Mouse (Mus musculus): ENCODE measurements around the gene Slc25a33. TPM values are rescaled to one million over a fixed set of nuclear protein-coding genes. Genes with fewer than 3 reads are reported as not detected.
A peak's percentile ranks its signal among the peaks of the same experiment; 100 is the strongest.

Slc25a33 gene
- polyA plus RNA-seq, 1 experiment: 43.7 TPM

DNA sequence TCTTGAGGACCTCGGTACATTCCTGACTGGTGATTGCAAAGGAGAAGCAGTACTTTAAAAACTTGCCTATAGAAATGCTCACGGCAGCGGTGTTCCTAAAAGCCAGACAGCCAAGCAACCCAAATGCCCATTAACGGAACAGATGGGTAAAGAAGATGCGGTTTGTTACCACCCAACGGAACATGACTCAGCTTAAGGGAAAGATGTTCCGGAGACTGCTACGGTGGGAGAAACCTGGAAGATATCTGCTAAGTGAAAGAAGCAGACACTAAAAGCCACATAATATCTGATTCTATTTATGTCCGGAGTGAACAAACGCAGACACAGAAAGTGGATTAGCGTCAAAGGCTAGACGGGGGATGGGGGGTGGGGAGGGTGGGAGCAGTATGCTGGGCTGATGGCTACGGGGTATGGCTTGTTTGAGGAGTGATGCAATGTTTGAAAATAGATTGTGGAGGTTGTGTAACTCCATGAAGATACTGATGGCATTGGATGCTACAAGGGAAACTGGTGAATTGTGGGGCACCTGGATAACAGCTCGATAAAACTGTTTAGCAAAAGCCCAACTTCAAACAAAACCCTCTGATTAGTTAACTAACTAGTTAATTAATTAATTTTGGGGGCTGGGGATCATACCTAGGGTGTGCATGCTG is 22.6 kb upstream of the Slc25a33 start:
- peak overlapping the region; percentile 32 for H3K27ac ChIP-seq (ENCODE audit: insufficient read depth, low read length)
- TF ChIP-seq CTCF (IDR thresholded peaks at IDR 0.05; ENCODE audit: extremely low read depth, insufficient read depth, low read length): no peak
- TF ChIP-seq POLR2A (IDR thresholded peaks at IDR 0.05; ENCODE audit: extremely low read depth, insufficient read depth, low read length): no peak
- H3K4me3 ChIP-seq (ENCODE audit: insufficient read depth, low read length): no peak overlapping the region
- peaks cover 8% of the 10 kb centered on the region for H3K4me1 ChIP-seq (ENCODE audit: control insufficient read depth, insufficient read depth, low read length)

DNA sequence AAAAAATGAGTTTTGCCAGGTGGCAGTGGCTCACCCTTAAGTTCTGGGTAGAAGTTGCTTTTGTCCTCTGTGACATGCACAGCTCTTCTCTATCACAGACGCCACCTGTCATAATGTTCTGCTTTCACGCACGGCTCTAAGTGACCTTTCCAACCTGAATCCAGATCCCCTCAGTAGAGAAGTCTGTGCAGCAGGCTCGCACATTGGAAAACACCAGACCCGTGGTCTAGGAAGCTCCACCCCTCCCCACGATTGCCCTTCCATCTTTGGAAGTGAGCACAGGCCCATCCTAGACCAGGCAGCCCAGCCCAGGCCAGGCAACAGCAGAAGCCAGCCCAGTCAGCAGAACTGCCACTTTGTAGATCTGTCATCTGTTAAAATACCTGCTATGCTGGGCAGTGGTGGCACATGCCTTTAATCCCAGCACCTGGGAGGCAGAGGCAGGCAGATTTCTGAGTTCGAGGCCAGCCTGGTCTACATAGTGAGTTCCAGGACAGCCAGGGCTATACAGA is 20.9 kb upstream of the Slc25a33 start:
- TF ChIP-seq CTCF (IDR thresholded peaks at IDR 0.05; ENCODE audit: extremely low read depth, insufficient read depth, low read length) (no peak), POLR2A (IDR thresholded peaks at IDR 0.05; ENCODE audit: extremely low read depth, insufficient read depth, low read length) (no peak)
- peaks cover 8% of the 10 kb centered on the region for H3K4me1 ChIP-seq (ENCODE audit: control insufficient read depth, insufficient read depth, low read length)
- no peak overlapping the region for H3K27ac ChIP-seq (ENCODE audit: insufficient read depth, low read length)
- H3K4me3 ChIP-seq (ENCODE audit: insufficient read depth, low read length): no peak overlapping the region

DNA sequence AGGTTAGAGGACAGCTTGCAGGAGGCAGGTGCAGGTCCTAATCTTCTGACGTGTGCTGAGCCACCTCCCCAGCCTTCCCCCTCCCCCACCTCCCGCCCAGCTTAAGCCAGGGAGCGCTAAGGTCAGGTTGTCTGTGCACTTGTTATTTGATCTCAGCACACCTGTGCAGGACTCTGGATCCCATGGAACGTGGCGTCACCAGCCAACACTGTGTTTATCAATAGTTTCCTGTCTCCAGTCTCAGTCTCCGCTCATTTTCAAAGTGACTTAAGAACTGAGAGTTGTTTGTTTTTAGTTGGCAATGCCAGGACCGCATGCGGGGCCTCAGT is 19.9 kb upstream of the Slc25a33 start:
- Histone ChIP-seq H3K4me1 (ENCODE audit: control insufficient read depth, insufficient read depth, low read length) (peaks cover 8% of the 10 kb centered on the region), H3K27ac (ENCODE audit: insufficient read depth, low read length) (no peak overlapping the region), H3K4me3 (ENCODE audit: insufficient read depth, low read length) (no peak overlapping the region)
- TF ChIP-seq CTCF (IDR thresholded peaks at IDR 0.05; ENCODE audit: extremely low read depth, insufficient read depth, low read length): no peak

DNA sequence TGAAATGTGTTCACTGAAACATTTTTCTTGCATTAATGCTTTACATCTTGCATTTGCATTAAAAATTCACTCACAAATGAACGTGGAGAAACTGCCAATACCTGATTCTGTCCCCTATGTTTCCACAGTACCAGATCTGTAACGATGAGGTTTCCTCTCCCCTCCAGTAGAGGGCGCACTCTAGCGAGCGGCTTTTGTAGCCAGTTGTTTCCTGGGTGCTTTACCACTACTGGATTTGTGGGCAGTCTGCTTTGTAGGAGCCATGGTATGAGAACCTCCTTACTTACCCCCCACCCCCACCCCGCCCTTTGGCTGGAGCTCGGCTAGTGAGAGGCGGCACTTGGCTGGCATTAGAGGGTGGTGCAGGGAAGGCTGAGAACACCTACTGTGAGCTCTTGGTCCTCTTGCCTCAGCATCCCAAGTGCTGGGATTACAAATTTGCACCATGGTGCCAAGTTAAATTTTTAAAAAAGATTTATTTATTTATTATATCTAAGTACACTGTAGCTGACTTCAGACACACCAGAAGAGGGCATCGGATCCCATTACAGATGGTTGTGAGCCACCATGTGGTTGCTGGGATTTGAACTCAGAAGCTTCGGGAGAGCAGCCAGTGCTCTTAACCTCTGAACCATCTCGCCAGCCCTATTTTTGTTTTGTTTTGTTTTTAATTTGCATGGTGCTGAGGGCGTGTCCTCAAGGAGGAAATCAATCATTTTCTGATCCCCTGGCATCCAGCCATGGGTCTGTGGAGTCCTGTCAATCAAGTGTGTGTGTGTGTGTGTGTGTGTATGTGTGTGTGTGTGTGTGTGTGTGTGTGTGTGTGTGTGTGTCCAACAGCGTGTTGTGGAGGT is 19.3 kb upstream of the Slc25a33 start:
- TF ChIP-seq CTCF (IDR thresholded peaks at IDR 0.05; ENCODE audit: extremely low read depth, insufficient read depth, low read length): peak; percentile 46
- TF ChIP-seq POLR2A (IDR thresholded peaks at IDR 0.05; ENCODE audit: extremely low read depth, insufficient read depth, low read length): no peak
- Histone ChIP-seq H3K4me3 (ENCODE audit: insufficient read depth, low read length) (no peak overlapping the region), H3K27ac (ENCODE audit: insufficient read depth, low read length) (no peak overlapping the region), H3K4me1 (ENCODE audit: control insufficient read depth, insufficient read depth, low read length) (peaks cover 5% of the 10 kb centered on the region; the same call in 1 of the 2 replicates)

DNA sequence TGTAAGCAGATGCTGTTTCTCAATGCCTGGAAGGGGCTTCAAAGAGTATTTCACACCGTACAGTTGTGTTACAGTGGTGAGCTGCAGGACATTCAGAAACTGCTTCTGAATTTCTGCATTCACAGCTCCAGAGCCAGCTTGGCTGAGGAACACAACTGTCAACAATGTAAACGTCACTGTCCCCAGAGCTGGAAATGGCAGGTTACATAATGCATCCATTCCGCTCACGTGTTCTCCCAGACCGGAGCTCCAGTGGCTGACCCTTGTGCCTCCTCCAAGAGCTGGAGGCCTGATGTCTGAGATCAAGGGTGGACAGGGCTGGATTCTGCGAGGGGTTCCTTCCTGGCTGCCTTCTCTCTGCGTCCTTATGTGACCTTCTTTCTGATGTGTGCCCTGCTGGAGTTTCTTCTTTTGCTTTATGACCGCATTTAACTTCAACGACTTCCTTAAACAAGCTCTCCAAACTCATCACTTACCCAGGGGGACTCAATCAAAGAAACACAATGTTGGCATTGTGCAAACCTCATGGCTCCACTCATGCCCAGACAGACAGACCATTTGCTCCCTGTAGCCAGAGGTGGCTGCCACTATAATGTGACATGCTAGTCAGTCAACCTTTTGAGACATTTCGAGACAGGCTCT is 18.2 kb upstream of the Slc25a33 start:
- Histone ChIP-seq H3K4me3 (ENCODE audit: insufficient read depth, low read length) (no peak overlapping the region), H3K27ac (ENCODE audit: insufficient read depth, low read length) (peak overlapping the region; percentile 57), H3K4me1 (ENCODE audit: control insufficient read depth, insufficient read depth, low read length) (peaks cover 3% of the 10 kb centered on the region; the same call in 1 of the 2 replicates)
- TF ChIP-seq CTCF (IDR thresholded peaks at IDR 0.05; ENCODE audit: extremely low read depth, insufficient read depth, low read length): no peak
- no peak for TF ChIP-seq POLR2A (IDR thresholded peaks at IDR 0.05; ENCODE audit: extremely low read depth, insufficient read depth, low read length)

DNA sequence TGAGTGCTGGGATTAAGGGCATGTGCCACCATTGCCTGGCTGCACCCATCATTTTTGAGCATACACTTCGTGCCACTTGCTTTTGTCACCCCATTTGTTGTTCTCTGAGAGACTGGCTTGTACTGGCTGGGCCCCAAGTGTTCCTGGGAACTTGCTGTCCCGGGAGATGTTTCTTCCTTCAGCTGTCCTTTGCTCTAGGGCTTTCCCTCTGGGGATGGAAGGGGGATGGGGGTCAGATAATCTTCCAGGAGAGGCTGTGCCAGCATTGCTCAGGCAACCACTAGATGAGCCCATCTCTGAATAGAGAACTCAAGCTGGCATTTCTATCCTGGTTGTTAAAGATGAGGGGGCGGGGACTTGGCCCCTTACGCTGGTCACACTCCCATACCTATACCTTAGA is 17.4 kb upstream of the Slc25a33 start:
- no peak for TF ChIP-seq CTCF (IDR thresholded peaks at IDR 0.05; ENCODE audit: extremely low read depth, insufficient read depth, low read length)
- no peak for TF ChIP-seq POLR2A (IDR thresholded peaks at IDR 0.05; ENCODE audit: extremely low read depth, insufficient read depth, low read length)
- Histone ChIP-seq H3K4me3 (ENCODE audit: insufficient read depth, low read length) (no peak overlapping the region), H3K27ac (ENCODE audit: insufficient read depth, low read length) (peak overlapping the region; percentile 57; the same call in 1 of the 2 replicates)

DNA sequence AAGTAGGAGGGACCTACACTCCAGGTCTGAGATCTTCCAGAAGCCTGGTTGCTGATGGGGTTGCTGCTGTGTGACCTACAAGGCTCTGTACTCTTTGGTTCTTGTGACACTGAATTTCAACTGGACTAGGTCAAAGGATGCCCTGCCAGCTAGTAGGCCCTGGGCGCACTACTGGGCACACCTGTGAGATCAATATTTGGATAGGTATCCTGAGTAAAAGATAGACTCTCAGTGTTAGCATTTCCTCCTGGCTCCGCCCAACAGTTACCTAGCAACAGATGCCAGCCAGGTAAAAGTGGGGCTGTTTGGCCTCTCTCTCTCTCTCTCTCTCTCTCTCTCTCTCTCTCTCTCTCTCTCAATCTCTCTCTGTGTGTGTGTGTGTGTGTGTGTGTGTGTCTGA is 16.9 kb upstream of the Slc25a33 start:
- no peak for TF ChIP-seq POLR2A (IDR thresholded peaks at IDR 0.05; ENCODE audit: extremely low read depth, insufficient read depth, low read length)
- no peak for TF ChIP-seq CTCF (IDR thresholded peaks at IDR 0.05; ENCODE audit: extremely low read depth, insufficient read depth, low read length)
- no peak overlapping the region for H3K27ac ChIP-seq (ENCODE audit: insufficient read depth, low read length)
- peaks cover 3% of the 10 kb centered on the region; the same call in 1 of the 2 replicates for H3K4me1 ChIP-seq (ENCODE audit: control insufficient read depth, insufficient read depth, low read length)
- H3K4me3 ChIP-seq (ENCODE audit: insufficient read depth, low read length): no peak overlapping the region

More for the DNA sequence above, 17.4 kb upstream of the Slc25a33 start:
- peaks cover 3% of the 10 kb centered on the region; the same call in 1 of the 2 replicates for H3K4me1 ChIP-seq (ENCODE audit: control insufficient read depth, insufficient read depth, low read length)

DNA sequence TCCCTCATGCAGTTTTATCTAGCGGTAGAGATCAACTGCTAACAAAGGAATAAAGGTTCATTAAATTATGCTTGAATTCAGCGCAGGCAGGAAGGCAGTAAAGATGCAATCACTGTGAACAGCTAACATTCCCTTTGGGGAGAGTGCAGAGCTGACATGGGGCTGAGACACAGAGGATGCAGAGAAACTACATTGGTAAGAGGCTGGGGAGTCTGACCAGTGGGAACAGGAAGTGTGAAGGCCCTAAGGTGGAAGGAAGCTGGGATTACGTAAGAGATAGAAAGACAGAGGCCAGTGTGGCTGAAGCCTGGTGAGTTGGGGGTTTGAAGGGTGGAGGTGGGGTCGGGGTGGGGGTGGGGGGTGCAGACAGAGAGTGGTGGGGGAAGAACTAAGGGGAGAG is 16.5 kb upstream of the Slc25a33 start:
- TF ChIP-seq POLR2A (IDR thresholded peaks at IDR 0.05; ENCODE audit: extremely low read depth, insufficient read depth, low read length) (no peak), CTCF (IDR thresholded peaks at IDR 0.05; ENCODE audit: extremely low read depth, insufficient read depth, low read length) (no peak)

DNA sequence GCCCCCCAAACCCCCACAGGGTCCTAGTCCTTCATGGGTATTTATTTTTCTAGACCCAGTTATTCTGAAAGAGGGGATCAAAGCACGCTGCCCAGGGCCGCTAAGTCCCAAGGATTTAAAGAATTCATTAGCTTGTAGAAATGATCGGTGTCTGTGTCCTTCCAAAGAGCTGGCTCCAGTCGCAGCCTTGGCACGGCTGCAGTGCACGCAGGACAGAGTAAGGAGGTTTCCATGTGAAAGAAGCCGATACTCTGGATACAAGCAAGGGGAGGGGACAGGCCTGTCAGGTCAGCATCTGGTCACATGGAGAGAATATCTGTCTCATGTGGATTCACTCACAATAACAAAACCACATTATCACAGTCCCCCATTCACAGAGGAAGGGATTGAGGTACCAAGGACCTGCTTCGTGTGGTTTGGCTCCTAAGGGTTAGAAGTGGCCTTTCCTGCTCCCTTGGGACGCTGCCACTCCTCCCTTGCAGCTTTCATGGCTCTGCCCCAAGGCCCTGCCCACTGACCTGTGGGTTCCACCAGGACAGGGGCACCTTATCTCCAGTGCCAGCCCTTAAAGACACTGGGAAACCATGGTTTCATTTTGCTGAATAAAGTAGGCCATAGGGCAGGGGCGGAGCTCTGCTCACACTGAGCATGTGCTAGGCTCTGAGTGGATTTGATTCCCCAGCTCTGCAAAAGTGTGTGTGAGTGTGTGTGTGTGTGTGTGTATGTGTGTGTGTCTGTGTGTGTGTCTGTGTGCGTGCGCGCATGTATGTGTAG is 15.5 kb upstream of the Slc25a33 start:
- H3K4me1 ChIP-seq (ENCODE audit: control insufficient read depth, insufficient read depth, low read length): peaks cover 3% of the 10 kb centered on the region; the same call in 1 of the 2 replicates
- no peak overlapping the region for H3K27ac ChIP-seq (ENCODE audit: insufficient read depth, low read length)
- no peak overlapping the region for H3K4me3 ChIP-seq (ENCODE audit: insufficient read depth, low read length)
- TF ChIP-seq POLR2A (IDR thresholded peaks at IDR 0.05; ENCODE audit: extremely low read depth, insufficient read depth, low read length) (no peak), CTCF (IDR thresholded peaks at IDR 0.05; ENCODE audit: extremely low read depth, insufficient read depth, low read length) (no peak)

More for the DNA sequence above, 16.5 kb upstream of the Slc25a33 start:
- Histone ChIP-seq H3K4me1 (ENCODE audit: control insufficient read depth, insufficient read depth, low read length) (peaks cover 3% of the 10 kb centered on the region; the same call in 1 of the 2 replicates), H3K4me3 (ENCODE audit: insufficient read depth, low read length) (no peak overlapping the region), H3K27ac (ENCODE audit: insufficient read depth, low read length) (no peak overlapping the region)
